18 mouse cellular contexts compared by ENCODE assay signal in the genomic region with DNA sequence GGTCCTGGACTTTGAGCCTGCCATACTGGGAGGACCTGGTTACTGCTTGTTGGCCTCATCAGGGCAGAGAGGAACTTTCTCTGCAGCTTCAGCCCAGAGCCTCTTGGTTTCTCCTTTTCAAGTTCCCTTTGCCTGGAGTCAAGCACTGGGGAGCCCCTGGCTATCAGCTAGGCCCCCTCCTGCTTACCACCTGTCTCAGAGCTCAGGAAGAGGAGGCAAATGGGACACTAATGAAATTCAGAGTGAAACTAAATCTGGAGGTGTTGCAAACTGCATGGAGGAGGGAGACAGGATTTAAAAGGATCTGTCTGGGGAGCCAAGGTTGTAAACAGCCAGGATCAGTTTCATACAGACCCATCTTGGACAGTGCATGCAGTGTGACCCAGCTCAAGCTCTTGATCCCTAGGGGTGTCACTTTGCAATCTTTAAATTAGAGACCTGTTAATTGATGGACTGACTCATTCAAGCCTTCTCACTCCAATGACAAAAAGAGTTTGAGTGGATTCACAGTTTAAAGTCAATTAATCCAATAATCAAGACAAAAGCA.
A peak's percentile ranks its signal among the peaks of the same experiment; 100 is the strongest.
DNase-seq lines count a peak whose midpoint lies in the region; ATAC-seq and TF ChIP-seq lines count a peak whose summit lies in the region.
"Had no signal": no experiment of that assay in that cellular context is flagged by ENCODE, and none has a peak within 500 bp of the region (broad histone marks: within the 10 kb centered on the region; RNA-seq: fewer than 3 reads in every experiment).

No protein-coding gene starts in this region.

- DNase-seq in heart, adult 11 months = peak; percentile 79
- DNase-seq in heart, adult 2 months = no peak
- peak; percentile 42 for DNase-seq in right cerebral cortex, adult 18-20 months
- no peak for DNase-seq in right cerebral cortex, postnatal 25 days
- no peak for DNase-seq in cerebellum, postnatal 25 days
- DNase-seq in midbrain, embryonic 11.5 days (ENCODE audit: low spot score, missing footprints) = no peak
- DNase-seq: adrenal gland, adult 8-10 months; adrenal gland, postnatal 36 days; cerebellum, adult 11-12 months; cerebellum, adult 9-11 months; gastrocnemius, postnatal 10 days; heart, postnatal 36 days; kidney, adult 8-10 months had no signal

- TF ChIP-seq POLR2A in heart, adult 2 months (IDR thresholded peaks at IDR 0.05; ENCODE audit: insufficient read depth, low read depth, low read length) = no peak

- no peaks in the 10 kb centered on the region for H3K27me3 ChIP-seq in heart, adult 2 months (ENCODE audit: control insufficient read depth, insufficient read depth, low read length)
- no peaks in the 10 kb centered on the region for H3K27me3 ChIP-seq in forebrain, embryonic 15.5 days
- no peaks in the 10 kb centered on the region for H3K27me3 ChIP-seq in midbrain, embryonic 11.5 days (ENCODE audit: control insufficient read depth, insufficient read depth, low read length)
- H3K27me3 ChIP-seq: heart, embryonic 13.5 days; hindbrain, embryonic 15.5 days had no signal

- no peak for TF ChIP-seq CTCF in heart, adult 2 months (IDR thresholded peaks at IDR 0.05)

- no peaks in the 10 kb centered on the region for H3K36me3 ChIP-seq in heart, adult 2 months (ENCODE audit: control insufficient read depth, insufficient read depth, low read length)
- no peaks in the 10 kb centered on the region for H3K36me3 ChIP-seq in forebrain, embryonic 15.5 days
- no peaks in the 10 kb centered on the region for H3K36me3 ChIP-seq in midbrain, embryonic 11.5 days (ENCODE audit: control insufficient read depth, insufficient read depth, low read length)
- H3K36me3 ChIP-seq: embryonic facial prominence, embryonic 10.5 days; heart, embryonic 13.5 days; hindbrain, embryonic 15.5 days had no signal

- H3K79me2 ChIP-seq in heart, adult 2 months (replicated peaks; ENCODE audit: control insufficient read depth, insufficient read depth, low read length) = no peaks in the 10 kb centered on the region

- no peak for TF ChIP-seq EP300 in heart, adult 2 months (IDR thresholded peaks at IDR 0.05; ENCODE audit: insufficient read depth, low read depth, low read length)

- H3K27ac ChIP-seq in heart, adult 2 months = no peak overlapping the region
- H3K27ac ChIP-seq in forebrain, embryonic 15.5 days (replicated peaks) = peak overlapping the region; percentile 34; the same call in 1 of the 2 replicates
- H3K27ac ChIP-seq in midbrain, embryonic 11.5 days (ENCODE audit: low read depth, low read length) = no peak overlapping the region
- H3K27ac ChIP-seq: embryonic facial prominence, embryonic 10.5 days; heart, embryonic 13.5 days; hindbrain, embryonic 15.5 days had no signal

- H3K4me3 ChIP-seq in heart, adult 2 months = no peak overlapping the region
- H3K4me3 ChIP-seq in forebrain, embryonic 15.5 days = no peak overlapping the region
- no peak overlapping the region for H3K4me3 ChIP-seq in midbrain, embryonic 11.5 days (ENCODE audit: low read depth, low read length)
- H3K4me3 ChIP-seq: embryonic facial prominence, embryonic 10.5 days; heart, embryonic 13.5 days; hindbrain, embryonic 15.5 days had no signal

- H3K4me1 ChIP-seq in heart, adult 2 months (ENCODE audit: control insufficient read depth, insufficient read depth, low read length) = no peaks in the 10 kb centered on the region
- peaks cover 23% of the 10 kb centered on the region; the same call in 1 of the 2 replicates for H3K4me1 ChIP-seq in forebrain, embryonic 15.5 days
- no peaks in the 10 kb centered on the region for H3K4me1 ChIP-seq in midbrain, embryonic 11.5 days (ENCODE audit: control insufficient read depth, insufficient read depth, low read length)
- H3K4me1 ChIP-seq: hindbrain, embryonic 15.5 days had no signal

- H3K4me2 ChIP-seq in forebrain, embryonic 15.5 days (replicated peaks) = no peak overlapping the region
- H3K4me2 ChIP-seq in midbrain, embryonic 11.5 days = no peak overlapping the region
- H3K4me2 ChIP-seq: heart, embryonic 13.5 days; hindbrain, embryonic 15.5 days had no signal

- H3K9ac ChIP-seq in heart, adult 2 months (ENCODE audit: low read depth, low read length) = no peak overlapping the region
- no peak overlapping the region for H3K9ac ChIP-seq in forebrain, embryonic 15.5 days (replicated peaks)
- H3K9ac ChIP-seq in midbrain, embryonic 11.5 days (ENCODE audit: low read length) = no peak overlapping the region
- H3K9ac ChIP-seq: heart, embryonic 13.5 days; hindbrain, embryonic 15.5 days had no signal

- peak; percentile 64 for ATAC-seq in forebrain, embryonic 15.5 days (replicated peaks)
- ATAC-seq in midbrain, embryonic 11.5 days (ENCODE audit: low FRiP score) = no peak
- ATAC-seq: intestine, embryonic 16.5 days had no signal

- intact Hi-C loops in heart, adult 2 months (cut with DNase I) = no loop called here

- no peaks in the 10 kb centered on the region for H3K9me3 ChIP-seq in forebrain, embryonic 15.5 days
- H3K9me3 ChIP-seq in midbrain, embryonic 11.5 days (ENCODE audit: control insufficient read depth, low read length) = no peaks in the 10 kb centered on the region
- H3K9me3 ChIP-seq: embryonic facial prominence, embryonic 10.5 days; heart, embryonic 13.5 days; hindbrain, embryonic 15.5 days had no signal

Comparison
In these comparisons a context has a peak if more than half of its experiments do, and no peak if none do; other contexts are left out.
1. DNase-seq: peak in heart, adult 11 months (single experiment) and right cerebral cortex, adult 18-20 months (single experiment); none in heart, adult 2 months (0 of 2), right cerebral cortex, postnatal 25 days (single experiment), cerebellum, postnatal 25 days (0 of 2) and midbrain, embryonic 11.5 days (single experiment).